Mouse (Mus musculus): Measurements from ENCODE around the gene Rnps1. TPM values are rescaled to one million over a fixed set of nuclear protein-coding genes. Genes with fewer than 3 reads are reported as not detected.

Rnps1 gene
- total and polyA plus RNA-seq, 3 experiments, result 160 to 288 (median 255) TPM

GRCm38 (mm10) chr17:24442107-24442506 lies 27.7 kb downstream of the Rnps1 start:
- no peak for TF ChIP-seq NELFE (IDR thresholded peaks at IDR 0.05; ENCODE audit: low read depth, low read length)
- no peak for TF ChIP-seq EP300 (IDR thresholded peaks at IDR 0.05; ENCODE audit: low read length)
- no peak for TF ChIP-seq MAFK (IDR thresholded peaks at IDR 0.05; ENCODE audit: insufficient replicate concordance, low read length)
- no peak for TF ChIP-seq CTCF (conservative IDR thresholded peaks at IDR 0.05 in 1 of 2, IDR thresholded peaks at IDR 0.05 in 1 of 2; ENCODE audit: low read depth in 2 of 2, low read length in 2 of 2)
- no peak for TF ChIP-seq HCFC1 (IDR thresholded peaks at IDR 0.05; ENCODE audit: low read depth, low read length)
- TF ChIP-seq IRF4 (IDR thresholded peaks at IDR 0.05; ENCODE audit: low read depth, low read length), result no peak
- TF ChIP-seq SIN3A (IDR thresholded peaks at IDR 0.05; ENCODE audit: low read length), result no peak
- TF ChIP-seq RAD21 (IDR thresholded peaks at IDR 0.05; ENCODE audit: low read depth, low read length), result no peak
- TF ChIP-seq GABPA (IDR thresholded peaks at IDR 0.05; ENCODE audit: insufficient replicate concordance, low read depth, low read length), result no peak
- TF ChIP-seq ZNF384 (IDR thresholded peaks at IDR 0.05; ENCODE audit: low read depth, low read length), result no peak
- Histone ChIP-seq H3K36me3 (replicated peaks in 1 of 2; ENCODE audit: control insufficient read depth in 1 of 2, insufficient read depth in 1 of 2, low read length in 1 of 2) (peaks cover 89 to 100% of the 10 kb centered on the region in 2 experiments), H3K9me3 (replicated peaks; ENCODE audit: low read length) (no peaks in the 10 kb centered on the region), H3K27ac (ENCODE audit: insufficient read depth, low read depth) (no peak overlapping the region), H3K4me2 (ENCODE audit: insufficient read depth, low read depth, poor library complexity, severe bottlenecking) (no peak overlapping the region), H3K9ac (ENCODE audit: insufficient read depth, low read depth) (no peak overlapping the region), H3K27me3 (replicated peaks) (no peaks in the 10 kb centered on the region), H3K79me2 (replicated peaks; ENCODE audit: control insufficient read depth, extremely low read depth, insufficient read depth, poor library complexity, severe bottlenecking) (no peaks in the 10 kb centered on the region), H3K4me3 (replicated peaks in 1 of 3; ENCODE audit: low read depth in 2 of 3, low read length in 2 of 3, poor library complexity in 1 of 3) (no peak overlapping the region), H3K4me1 (ENCODE audit: control insufficient read depth in 1 of 2, insufficient read depth in 2 of 2) (peaks cover 0 to 6% of the 10 kb centered on the region in 2 experiments; a peak in 1 of 4 replicates)
- in situ Hi-C loops (cut with MboI; ENCODE audit: low pct_ligation_motif_present, low pct_unique_long_range_greater_than_20kb, low sequenced_read_pairs) (no loop called here), dilution Hi-C loops (cut with MboI; ENCODE audit: extremely low pct_ligation_motif_present, extremely low pct_unique_long_range_greater_than_20kb, low sequenced_read_pairs) (no loop called here)
- no peak for DNase-seq (ENCODE audit: extremely low read depth)

GRCm38 (mm10) chr17:24442632-24443155 lies 28.3 kb downstream of the Rnps1 start, which contains the start of gene Dnase1l2:
TSS of gene Dnase1l2 (minus strand) at chr17:24443105.
- dilution Hi-C loops (cut with MboI; ENCODE audit: extremely low pct_ligation_motif_present, extremely low pct_unique_long_range_greater_than_20kb, low sequenced_read_pairs) (no loop called here), in situ Hi-C loops (cut with MboI; ENCODE audit: low pct_ligation_motif_present, low pct_unique_long_range_greater_than_20kb, low sequenced_read_pairs) (no loop called here)
- Histone ChIP-seq H3K4me2 (ENCODE audit: insufficient read depth, low read depth, poor library complexity, severe bottlenecking) (no peak within 1 kb of the TSS), H3K9ac (ENCODE audit: insufficient read depth, low read depth) (no peak within 1 kb of the TSS), H3K27me3 (replicated peaks) (no peaks in the 10 kb centered on the region), H3K36me3 (replicated peaks in 1 of 2; ENCODE audit: control insufficient read depth in 1 of 2, insufficient read depth in 1 of 2, low read length in 1 of 2) (peaks cover 90 to 100% of the 10 kb centered on the region in 2 experiments), H3K4me3 (replicated peaks in 1 of 3; ENCODE audit: low read depth in 2 of 3, low read length in 2 of 3, poor library complexity in 1 of 3) (no peak within 1 kb of the TSS), H3K79me2 (replicated peaks; ENCODE audit: control insufficient read depth, extremely low read depth, insufficient read depth, poor library complexity, severe bottlenecking) (no peaks in the 10 kb centered on the region), H3K9me3 (replicated peaks; ENCODE audit: low read length) (no peaks in the 10 kb centered on the region), H3K27ac (ENCODE audit: insufficient read depth, low read depth) (no peak within 1 kb of the TSS), H3K4me1 (ENCODE audit: control insufficient read depth in 1 of 2, insufficient read depth in 2 of 2) (peaks cover 0 to 12% of the 10 kb centered on the region in 2 experiments; a peak in 2 of 4 replicates)
- DNase-seq (ENCODE audit: extremely low read depth), result no peak
- TF ChIP-seq E2F4 (IDR thresholded peaks at IDR 0.05; ENCODE audit: insufficient replicate concordance, low read depth, low read length), result no peak
- TF ChIP-seq CHD1 (IDR thresholded peaks at IDR 0.05; ENCODE audit: low read depth, low read length), result no peak
- no peak for TF ChIP-seq MXI1 (IDR thresholded peaks at IDR 0.05; ENCODE audit: low read depth, low read length)
- TF ChIP-seq CTCF (conservative IDR thresholded peaks at IDR 0.05 in 1 of 2, IDR thresholded peaks at IDR 0.05 in 1 of 2; ENCODE audit: low read depth in 2 of 2, low read length in 2 of 2), result no peak
- no peak for TF ChIP-seq GABPA (IDR thresholded peaks at IDR 0.05; ENCODE audit: insufficient replicate concordance, low read depth, low read length)
- TF ChIP-seq USF2 (conservative IDR thresholded peaks at IDR 0.05; ENCODE audit: low read depth, low read length), result no peak
- TF ChIP-seq ZC3H11A (IDR thresholded peaks at IDR 0.05; ENCODE audit: low read depth, low read length), result no peak
- TF ChIP-seq MAX (IDR thresholded peaks at IDR 0.05; ENCODE audit: low read length), result no peak
- no peak for TF ChIP-seq PAX5 (IDR thresholded peaks at IDR 0.05; ENCODE audit: low read length)
- TF ChIP-seq NRF1 (IDR thresholded peaks at IDR 0.05; ENCODE audit: low read depth, low read length), result no peak
- no peak for TF ChIP-seq ZNF384 (IDR thresholded peaks at IDR 0.05; ENCODE audit: low read depth, low read length)
- TF ChIP-seq HCFC1 (IDR thresholded peaks at IDR 0.05; ENCODE audit: low read depth, low read length), result no peak
